Mouse (Mus musculus): ENCODE data around the gene Gm7138.
"Not testable (repeated sequence)": the region's sequence is repeated elsewhere in the genome, so short reads cannot be mapped to it uniquely, and the experiment has no call there.

The Gm7138 gene

DNA sequence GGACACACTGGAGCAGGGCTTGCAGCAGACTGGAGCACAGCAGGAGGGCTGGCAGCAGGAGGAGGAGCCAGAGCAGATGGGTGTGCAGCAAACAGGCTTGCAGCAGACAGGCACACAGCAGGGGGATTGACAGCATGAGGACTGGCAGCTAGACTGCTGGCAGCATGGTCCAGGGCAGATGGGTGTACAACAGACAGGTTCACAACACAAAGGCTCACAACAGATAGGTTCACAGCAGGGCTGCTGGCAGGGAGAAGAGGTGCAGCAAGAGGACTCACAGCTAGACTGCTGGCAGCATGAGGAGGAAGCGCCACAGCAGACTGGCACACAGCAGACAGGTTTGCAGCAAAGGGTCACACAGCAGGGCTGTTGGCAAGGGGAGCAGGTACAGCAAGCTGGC is 26.1 kb downstream of the Gm7138 start:
- DNase-seq (ENCODE audit: low read depth in 2 of 2, low spot score in 2 of 2), result not testable (repeated sequence)

DNA sequence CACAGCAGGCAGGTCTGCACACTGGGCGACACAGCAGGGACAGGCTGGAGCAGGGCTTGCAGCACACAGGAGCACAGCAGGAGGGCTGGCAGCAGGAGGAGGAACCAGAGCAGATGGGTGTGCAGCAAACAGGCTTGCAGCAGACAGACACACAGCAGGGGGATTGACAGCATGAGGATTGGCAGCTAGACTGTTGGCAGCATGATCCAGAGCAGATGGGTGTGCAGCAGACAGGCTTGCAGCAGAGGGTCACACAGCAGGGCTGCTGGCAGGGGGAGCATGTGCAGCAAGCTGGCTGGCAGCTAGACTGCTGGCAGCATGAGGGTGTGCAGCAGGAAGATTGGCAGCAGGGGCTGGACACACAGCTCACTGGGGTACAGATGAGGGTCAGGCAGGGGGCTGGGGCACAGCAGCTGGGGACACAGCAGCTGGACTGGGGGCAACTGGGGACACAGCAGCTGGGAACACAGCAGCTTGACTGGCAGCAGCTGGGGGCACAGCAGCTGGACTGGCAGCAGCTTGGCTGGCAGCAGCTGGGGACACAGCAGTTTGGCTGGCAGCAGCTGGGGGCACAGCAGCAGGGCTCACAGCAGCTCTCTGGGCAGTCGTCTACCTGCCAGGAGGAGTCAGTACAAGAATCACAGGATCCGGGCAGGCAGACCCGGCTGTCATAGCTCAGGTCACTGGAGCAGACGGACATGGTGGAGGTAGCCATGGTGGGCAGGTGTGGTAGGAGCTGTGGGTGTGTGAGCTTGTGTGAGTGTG is 34.6 kb downstream of the Gm7138 start, which contains the start of gene Gm18596:
Gm18596 (minus strand) TSS at position 715 of the 765 bp plus-strand sequence.
- not testable (repeated sequence) for DNase-seq (ENCODE audit: low read depth in 2 of 2, low spot score in 2 of 2)

DNA sequence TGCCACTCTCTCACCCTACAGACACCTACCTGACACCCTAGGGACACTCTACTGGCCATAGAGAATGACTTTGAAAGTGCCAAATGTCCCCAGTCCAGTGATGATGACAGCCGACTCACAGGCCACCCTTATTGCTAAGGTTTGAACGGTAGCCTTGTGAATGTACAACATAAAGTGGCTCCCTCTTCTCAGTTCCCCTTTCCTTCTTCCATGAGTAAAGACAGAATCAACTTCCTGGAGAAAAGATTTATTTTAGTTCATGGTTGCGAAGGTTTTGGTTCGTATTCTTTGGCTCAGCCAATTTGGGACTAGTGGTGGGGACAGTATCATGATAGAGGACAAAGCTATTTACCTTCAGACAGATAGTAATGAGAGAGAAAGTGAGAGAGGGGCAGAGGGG is 37.8 kb downstream of the Gm7138 start:
- no peak for DNase-seq (ENCODE audit: low read depth in 2 of 2, low spot score in 2 of 2)

DNA sequence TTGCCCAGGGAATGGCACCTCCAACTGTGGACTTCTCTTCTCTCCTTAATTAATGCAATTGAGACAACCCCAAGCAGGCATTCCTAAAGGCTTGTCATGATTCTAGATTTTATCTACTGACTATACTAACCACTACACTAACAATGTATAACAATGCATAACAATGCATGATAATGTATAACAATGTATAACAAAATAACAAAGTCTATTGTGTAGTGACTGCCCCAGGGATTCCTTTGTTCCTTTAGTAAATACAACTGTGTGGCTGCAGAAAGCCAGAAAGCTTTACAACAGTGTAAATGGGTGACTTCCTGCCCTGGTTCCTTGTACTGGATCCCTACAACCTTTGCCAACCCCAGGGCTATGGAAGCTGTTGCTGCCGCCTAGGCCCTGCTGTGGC is 40.8 kb downstream of the Gm7138 start:
- DNase-seq (ENCODE audit: low read depth in 2 of 2, low spot score in 2 of 2), result no peak

DNA sequence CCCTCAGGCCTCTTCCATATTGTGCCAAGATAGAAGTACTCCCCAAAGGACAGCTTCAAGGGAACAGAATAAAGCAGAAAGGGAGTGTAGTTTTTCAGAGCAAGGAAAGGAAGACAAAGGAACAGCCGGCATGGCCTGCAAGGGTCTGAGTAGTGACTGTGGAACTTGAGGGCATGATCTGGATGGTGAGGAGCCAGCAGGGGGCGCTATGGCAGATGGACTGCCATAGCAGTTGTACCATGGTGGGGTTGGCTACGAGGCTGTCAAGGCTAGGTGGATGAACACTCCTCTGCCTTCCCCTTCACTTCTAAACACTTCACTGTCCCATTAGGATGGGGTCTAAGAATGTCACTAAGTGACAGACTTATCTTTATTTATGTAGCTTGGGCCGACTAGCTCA is 47.5 kb downstream of the Gm7138 start:
- no peak for DNase-seq (ENCODE audit: low read depth in 2 of 2, low spot score in 2 of 2)

DNA sequence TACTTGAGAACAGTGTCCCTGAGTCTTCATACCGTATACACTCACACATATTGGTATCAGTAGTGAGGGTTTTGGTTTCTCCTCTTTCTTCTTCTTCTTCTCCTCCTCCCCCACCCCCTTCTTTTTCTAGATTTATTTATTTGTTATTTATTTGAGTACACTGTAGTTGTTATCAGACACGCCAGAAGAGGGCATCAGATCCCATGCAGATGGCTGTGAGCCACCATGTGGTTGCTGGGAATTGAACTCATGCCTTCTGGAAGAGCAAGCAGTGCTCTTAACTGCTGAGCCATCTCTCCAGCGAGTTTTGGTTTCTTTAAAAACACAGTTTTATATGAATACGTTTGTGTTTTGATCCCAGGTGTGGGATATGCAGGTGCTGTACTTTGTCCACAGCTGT is 48.5 kb downstream of the Gm7138 start:
- no peak for DNase-seq (ENCODE audit: low read depth in 2 of 2, low spot score in 2 of 2)

Data from CD8-positive naive resting alpha-beta T cell, adult 2 months (primary cell).